Mouse (Mus musculus) macrophage (primary cell): Measurements from ENCODE around the gene Hdc. TPM values are rescaled to one million over a fixed set of nuclear protein-coding genes. Genes with fewer than 3 reads are reported as not detected.
"Not testable (repeated sequence)": the region's sequence is repeated elsewhere in the genome, so short reads cannot be mapped to it uniquely, and the experiment has no call there.

Source experiments
- H3K27ac ChIP-seq: fragments of 350-480 bp; formaldehyde crosslinking; 2 replicates; pipeline ENCODE4 v1.9.0; 2021
- H3K36me3 ChIP-seq: fragments of 350-480 bp; formaldehyde crosslinking; 2 replicates; pipeline ENCODE4 v1.9.0; 2021; ENCODE audit errors: inconsistent target
- H3K4me3 ChIP-seq: fragments of 350-480 bp; formaldehyde crosslinking; 2 replicates; pipeline ENCODE4 v1.9.0; 2021; ENCODE audit errors: inconsistent target
- H3K79me2 ChIP-seq: fragments of 350-480 bp; formaldehyde crosslinking; 2 replicates; pipeline ENCODE4 v1.9.0; 2021; ENCODE audit errors: inconsistent target
- WGBS: methylation state at CpG from one replicate; pipeline ENCODE4 v1.1.7; 2026; ENCODE audit warnings: inconsistent platforms; ENCODE audit not compliant: missing documents; 5-methylcytosine and 5-hydroxymethylcytosine counted together
- polyA plus RNA-seq: library from polyadenylated mRNA; stranded (reverse); fragments of 250-400 nt; gene quantifications from 3 replicates; pipeline ENCODE4 v1.2.4, GENCODE M21; 2018; ENCODE audit warnings: inconsistent platforms

The Hdc gene
- polyA plus RNA-seq, 1 experiment from 2014 or later = 0.50 TPM

- no peaks in the 10 kb centered on the region for H3K36me3 ChIP-seq
- 23% methylated on average over 8 of the region's 8 CpGs for WGBS
- H3K4me3 ChIP-seq = no peak overlapping the region
- no peak overlapping the region for H3K27ac ChIP-seq
- H3K79me2 ChIP-seq = no peaks in the 10 kb centered on the region
These were observed 474 bp downstream of the Hdc start for GRCm38 (mm10) chr2:126618470-126619179.

GRCm38 (mm10) chr2:126615355-126615754, 3.7 kb downstream of the Hdc start:
- Histone ChIP-seq H3K36me3 (no peaks in the 10 kb centered on the region), H3K79me2 (no peaks in the 10 kb centered on the region), H3K27ac (no peak overlapping the region), H3K4me3 (no peak overlapping the region)
- 93% methylated on average over 3 of the region's 3 CpGs for WGBS

DNA sequence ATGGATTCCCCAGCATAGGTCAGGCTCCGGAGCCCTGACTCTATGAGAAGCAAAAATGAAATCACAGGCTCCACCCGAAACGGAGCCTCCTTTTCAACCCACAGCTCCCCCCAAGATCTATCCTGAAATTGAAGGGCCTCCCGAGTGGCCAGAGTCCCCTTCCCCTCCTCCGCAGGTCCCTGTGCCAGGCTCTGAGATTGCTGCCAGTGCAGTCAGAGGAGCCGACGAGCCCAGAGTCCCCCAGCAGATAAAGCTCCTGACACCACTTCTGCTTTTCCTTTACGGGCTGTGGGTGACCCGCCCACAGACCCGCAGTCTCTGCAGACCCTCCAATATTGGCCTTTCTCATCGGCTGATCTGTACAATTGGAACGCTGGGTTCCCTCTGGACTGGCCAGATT, 9.5 kb downstream of the Hdc start:
- WGBS = 30% methylated on average over 12 of the region's 12 CpGs
- not testable (repeated sequence) for H3K79me2 ChIP-seq, H3K36me3 ChIP-seq, H3K4me3 ChIP-seq, H3K27ac ChIP-seq

DNA sequence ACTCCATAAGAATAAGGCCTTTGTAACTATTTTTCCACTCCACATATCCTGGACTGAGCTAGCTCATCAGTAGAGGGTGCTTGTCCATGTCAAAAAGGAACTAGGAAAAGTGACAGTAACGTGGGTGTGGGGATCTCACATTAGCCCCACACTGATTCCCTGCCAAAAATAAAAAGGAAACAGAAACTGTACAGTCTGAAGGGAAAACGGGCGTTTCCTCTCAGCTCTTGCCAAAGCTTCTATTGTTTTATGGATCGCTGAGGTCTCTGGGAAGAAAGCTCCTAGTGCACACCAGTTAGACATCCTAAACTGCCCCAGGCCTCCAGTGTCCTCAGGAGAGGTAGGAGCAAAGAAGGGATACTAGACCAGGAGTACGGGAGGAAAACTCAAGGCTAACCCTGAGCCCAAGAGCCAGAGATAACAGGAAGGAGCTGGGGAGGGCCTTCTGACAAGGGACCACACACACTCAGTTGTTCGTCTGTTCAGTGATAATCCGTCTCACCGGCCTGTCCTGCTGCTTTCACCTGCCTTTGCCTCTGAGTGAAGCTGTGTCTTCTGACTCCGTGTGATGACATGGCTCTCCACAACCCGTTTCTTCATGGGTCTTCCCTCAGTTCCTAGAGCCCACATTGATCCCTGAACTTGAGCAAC, 11.4 kb downstream of the Hdc start:
- Histone ChIP-seq H3K27ac (peak overlapping the region; percentile 31; the same call in 1 of the 2 replicates), H3K36me3 (no peaks in the 10 kb centered on the region), H3K4me3 (peak overlapping the region; percentile 12), H3K79me2 (no peaks in the 10 kb centered on the region)
- WGBS = 33% methylated on average over 10 of the region's 10 CpGs

DNA sequence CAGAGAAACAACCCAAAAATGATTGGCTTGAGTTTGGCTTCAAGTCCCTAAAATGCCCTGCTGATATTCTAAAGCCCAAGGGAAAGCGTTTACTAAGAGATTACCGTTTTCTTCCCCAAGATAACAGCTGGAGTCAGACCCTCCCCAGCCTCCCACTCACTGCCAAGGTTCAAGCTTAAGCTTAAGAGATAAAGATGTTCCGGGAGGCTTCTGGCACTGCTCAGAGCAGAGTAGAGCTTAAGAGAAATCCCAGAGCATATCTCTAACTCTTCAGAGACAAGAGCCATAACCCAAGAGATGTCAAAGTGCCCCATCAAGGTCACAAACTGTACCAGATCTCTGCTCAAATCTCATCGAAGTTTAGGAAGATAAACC, 12.4 kb downstream of the Hdc start:
- H3K36me3 ChIP-seq = no peaks in the 10 kb centered on the region
- 85% methylated on average over 4 of the region's 4 CpGs for WGBS
- H3K27ac ChIP-seq = no peak overlapping the region
- H3K4me3 ChIP-seq = no peak overlapping the region
- H3K79me2 ChIP-seq = no peaks in the 10 kb centered on the region

DNA sequence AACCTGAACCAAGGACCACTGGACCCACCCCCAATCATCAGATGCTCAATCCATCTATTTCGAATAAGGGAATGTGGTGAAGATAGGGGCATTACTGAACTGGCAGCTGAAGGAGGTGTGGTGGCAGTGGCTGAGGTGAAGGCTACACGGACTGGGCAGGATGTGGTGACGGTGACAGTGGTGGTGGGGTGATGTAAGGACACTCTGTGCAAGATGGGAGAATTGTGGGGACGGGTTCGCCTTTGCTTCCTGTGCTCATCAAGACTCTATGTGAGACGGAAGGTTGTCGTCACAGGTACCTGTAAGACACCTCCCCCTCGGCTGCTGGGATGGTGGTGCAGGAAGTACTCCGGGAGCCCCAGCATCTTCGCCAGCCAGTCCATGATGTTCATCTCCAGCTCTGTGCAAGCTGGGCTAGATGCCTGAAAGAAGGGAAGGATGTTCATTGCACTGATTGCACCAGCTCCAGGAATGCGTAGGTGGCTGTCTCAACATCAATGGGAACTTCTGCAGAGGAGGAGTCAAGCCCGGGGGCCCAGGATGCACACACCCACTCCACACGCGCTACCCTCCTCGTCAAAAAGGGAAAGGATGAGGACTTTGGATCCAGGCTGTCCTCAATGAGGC, 12.9 kb downstream of the Hdc start:
- H3K27ac ChIP-seq = no peak overlapping the region

GRCm38 (mm10) chr2:126601918-126602600, 17.0 kb downstream of the Hdc start:
- Histone ChIP-seq H3K4me3 (no peak overlapping the region), H3K36me3 (no peaks in the 10 kb centered on the region), H3K27ac (no peak overlapping the region), H3K79me2 (no peaks in the 10 kb centered on the region)
- 30% methylated on average over 14 of the region's 14 CpGs for WGBS

More for the DNA sequence above, 12.9 kb downstream of the Hdc start:
- no peaks in the 10 kb centered on the region for H3K79me2 ChIP-seq
- no peaks in the 10 kb centered on the region for H3K36me3 ChIP-seq
- no peak overlapping the region for H3K4me3 ChIP-seq
- WGBS = 57% methylated on average over 15 of the region's 15 CpGs

GRCm38 (mm10) chr2:126600533-126600932, 18.6 kb downstream of the Hdc start:
- H3K36me3 ChIP-seq = no peaks in the 10 kb centered on the region
- no peak overlapping the region for H3K4me3 ChIP-seq
- H3K27ac ChIP-seq = no peak overlapping the region
- WGBS = 47% methylated on average over 14 of the region's 14 CpGs
- H3K79me2 ChIP-seq = no peaks in the 10 kb centered on the region

DNA sequence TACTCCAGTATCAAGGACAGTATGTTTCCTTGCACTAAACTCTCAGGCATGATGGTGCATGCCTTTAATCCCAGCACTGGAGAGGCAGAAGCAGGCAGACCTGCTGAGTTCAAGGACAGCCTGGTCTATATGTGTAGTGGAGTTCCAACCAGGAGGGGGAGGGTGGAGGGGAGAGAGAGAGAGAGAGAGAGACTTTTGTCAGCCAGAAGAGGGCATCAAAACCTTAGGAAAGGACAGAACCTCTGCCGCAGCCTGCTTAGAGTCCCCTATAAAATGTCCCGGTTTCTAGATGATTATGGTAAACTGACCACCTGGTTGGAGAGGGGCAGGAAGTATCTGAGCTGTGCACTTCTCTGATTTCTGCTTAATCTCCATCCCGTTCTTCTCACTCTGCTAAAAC, 20.1 kb downstream of the Hdc start:
- H3K36me3 ChIP-seq = no peaks in the 10 kb centered on the region
- H3K27ac ChIP-seq = no peak overlapping the region
- no peak overlapping the region for H3K4me3 ChIP-seq
- WGBS = 11% methylated on average over 3 of the region's 3 CpGs
- no peaks in the 10 kb centered on the region for H3K79me2 ChIP-seq

- 89% methylated on average over 2 of the region's 2 CpGs for WGBS
- no peak overlapping the region for H3K4me3 ChIP-seq
- no peaks in the 10 kb centered on the region for H3K36me3 ChIP-seq
- H3K79me2 ChIP-seq = no peaks in the 10 kb centered on the region
- H3K27ac ChIP-seq = no peak overlapping the region
These were observed 20.7 kb downstream of the Hdc start for GRCm38 (mm10) chr2:126598359-126598758.

DNA sequence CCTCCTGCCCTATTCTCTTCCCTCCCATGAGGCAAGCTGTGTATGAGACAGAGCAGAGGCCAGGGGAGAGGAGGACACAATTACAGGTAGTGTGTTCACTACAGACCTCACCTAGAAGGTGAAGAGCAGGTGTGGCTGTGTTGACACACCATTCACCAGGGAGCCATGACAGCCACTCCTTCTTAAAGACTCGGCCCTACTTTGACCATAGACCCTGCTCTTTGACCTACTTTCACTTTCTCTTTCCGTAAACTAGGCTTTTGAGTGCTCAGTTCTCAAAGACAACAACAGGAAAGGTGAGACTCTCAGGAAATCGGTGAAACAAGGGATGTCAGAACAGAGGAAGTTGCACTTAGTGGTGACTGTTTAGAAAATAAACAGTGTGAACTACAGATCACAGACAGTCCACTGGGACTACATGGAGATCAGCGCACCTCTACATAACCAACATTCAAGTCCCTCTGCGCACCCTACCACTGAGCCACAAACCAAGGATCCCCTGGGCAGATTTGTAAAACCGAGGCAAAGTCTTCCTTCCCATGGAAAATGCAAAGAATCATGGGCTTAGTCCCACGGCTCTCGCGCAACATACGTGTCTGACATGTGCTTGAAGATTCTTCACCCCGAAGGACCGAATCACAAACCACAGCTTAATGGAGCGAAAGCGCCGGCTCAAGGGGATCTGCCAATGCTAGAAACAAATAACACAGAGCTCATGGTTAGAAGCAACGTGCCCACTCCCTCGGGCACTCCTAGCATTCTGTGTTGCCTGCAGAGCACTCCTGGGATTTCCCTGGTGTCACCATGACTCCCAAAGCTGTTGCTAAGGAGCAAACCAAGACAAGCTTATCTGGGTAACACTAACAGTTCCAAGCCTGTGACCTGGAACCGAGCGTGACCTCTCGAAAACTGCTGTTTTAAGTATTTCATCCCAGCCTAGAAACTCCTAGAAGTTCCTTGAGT, 21.5 kb downstream of the Hdc start:
- Histone ChIP-seq H3K4me3 (no peak overlapping the region), H3K27ac (no peak overlapping the region), H3K36me3 (no peaks in the 10 kb centered on the region), H3K79me2 (no peaks in the 10 kb centered on the region)
- 84% methylated on average over 20 of the region's 20 CpGs for WGBS

DNA sequence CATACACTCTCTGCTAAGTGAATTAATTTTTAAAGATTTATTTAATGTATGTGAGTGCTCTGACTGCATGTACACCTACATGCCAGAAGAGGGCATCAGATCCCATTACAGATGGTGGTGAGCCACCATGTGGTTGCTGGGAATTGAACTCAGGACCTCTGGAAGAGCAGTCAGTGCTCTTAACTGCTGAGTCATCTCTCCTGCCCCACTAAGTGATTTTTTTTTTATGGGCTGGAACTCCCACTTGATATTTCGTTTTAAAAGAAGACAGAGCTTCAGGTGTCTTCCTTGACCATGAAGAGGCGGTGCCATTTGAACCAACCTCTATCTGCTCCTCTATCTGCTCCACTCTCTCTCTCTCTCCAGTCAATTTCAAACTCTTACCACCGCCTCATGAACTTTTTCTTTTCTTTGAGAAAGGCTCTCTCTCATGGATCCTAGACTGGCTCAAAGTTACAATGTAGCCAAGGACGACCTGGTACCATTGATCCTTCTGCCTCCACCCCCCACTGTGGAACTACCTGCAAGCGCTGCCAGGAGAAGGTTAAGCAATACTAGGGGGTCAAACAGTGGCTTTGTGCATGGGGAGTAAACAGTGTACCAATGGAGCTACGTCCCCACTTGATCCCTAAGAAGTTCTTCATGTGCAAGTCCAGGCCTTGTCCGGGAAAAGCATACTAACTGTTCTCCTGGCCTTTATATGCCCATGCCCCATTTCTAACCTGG, 22.6 kb downstream of the Hdc start:
- H3K36me3 ChIP-seq = no peaks in the 10 kb centered on the region
- no peaks in the 10 kb centered on the region for H3K79me2 ChIP-seq
- H3K27ac ChIP-seq = no peak overlapping the region
- WGBS = 92% methylated on average over 7 of the region's 7 CpGs
- H3K4me3 ChIP-seq = no peak overlapping the region

GRCm38 (mm10) chr2:126593831-126594610, 25.1 kb downstream of the Hdc start:
- Histone ChIP-seq H3K27ac (no peak overlapping the region), H3K36me3 (no peaks in the 10 kb centered on the region), H3K4me3 (no peak overlapping the region), H3K79me2 (no peaks in the 10 kb centered on the region)
- 50% methylated on average over 25 of the region's 26 CpGs for WGBS
